8 mouse cellular contexts compared by ENCODE assay signal in genomic region chr7:127824176-127824871, GRCm38 (mm10). TPM values are rescaled to one million over a fixed set of nuclear protein-coding genes. Genes with fewer than 3 reads are reported as not detected.
A peak's percentile ranks its signal among the peaks of the same experiment; 100 is the strongest.
DNase-seq lines count a peak whose midpoint lies in the region; ATAC-seq lines count a peak whose summit lies in the region.

Gene Stx4a (plus strand): TSS chr7:127824294.
Gene Stx1b (minus strand): TSS chr7:127824549.

- no peaks in the 10 kb centered on the region for H3K27me3 ChIP-seq in lung, embryonic 15.5 days
- H3K27me3 ChIP-seq in midbrain, embryonic 14.5 days (ENCODE audit: control insufficient read depth, insufficient read depth, low read length), result no peaks in the 10 kb centered on the region

- no peak for DNase-seq in lung, postnatal 36 days
- peak; percentile 56 to 74 for DNase-seq in cerebellum, postnatal 4 days (ENCODE audit: low spot score in 2 of 2)
- DNase-seq in layer of hippocampus, postnatal 14 days (ENCODE audit: low spot score in 2 of 2), result peak; percentile 57 to 62
- peak; percentile 91 for DNase-seq in midbrain, embryonic 14.5 days
- no peak for DNase-seq in spleen, postnatal 36 days (ENCODE audit: low spot score in 2 of 2)

- no peaks in the 10 kb centered on the region for H3K36me3 ChIP-seq in lung, embryonic 15.5 days
- no peaks in the 10 kb centered on the region for H3K36me3 ChIP-seq in midbrain, embryonic 14.5 days (ENCODE audit: control insufficient read depth, insufficient read depth, low read length)

- H3K4me1 ChIP-seq in lung, embryonic 15.5 days, result 0 out of 2 replicates have a peak, but pooled peaks cover 7% of the 10 kb centered on the region
- H3K4me1 ChIP-seq in midbrain, embryonic 14.5 days (ENCODE audit: control insufficient read depth, insufficient read depth, low read length), result peaks cover 16% of the 10 kb centered on the region

- peak within 1 kb of the TSS; percentile 49 for H3K4me3 ChIP-seq in lung, embryonic 15.5 days
- peak within 1 kb of the TSS; percentile 62 for H3K4me3 ChIP-seq in midbrain, embryonic 14.5 days (replicated peaks; ENCODE audit: low read depth, low read length)

- no peak within 1 kb of the TSS for H3K27ac ChIP-seq in lung, embryonic 15.5 days
- peak within 1 kb of the TSS; percentile 89 for H3K27ac ChIP-seq in midbrain, embryonic 14.5 days (replicated peaks; ENCODE audit: low read depth, low read length)

- H3K4me2 ChIP-seq in lung, embryonic 15.5 days, result peak within 1 kb of the TSS; percentile 89
- peak within 1 kb of the TSS; percentile 79 for H3K4me2 ChIP-seq in midbrain, embryonic 14.5 days (ENCODE audit: low read length)

- H3K9ac ChIP-seq in lung, embryonic 15.5 days, result peak within 1 kb of the TSS; percentile 43; the same call in 1 of the 2 replicates
- peak within 1 kb of the TSS; percentile 82 for H3K9ac ChIP-seq in midbrain, embryonic 14.5 days (replicated peaks; ENCODE audit: low read length)

- no peaks in the 10 kb centered on the region for H3K9me3 ChIP-seq in lung, embryonic 15.5 days
- no peaks in the 10 kb centered on the region for H3K9me3 ChIP-seq in midbrain, embryonic 14.5 days (ENCODE audit: control insufficient read depth, low read length)

- WGBS in lung, embryonic 15.5 days, result 4% methylated on average over 35 of the region's 38 CpGs
- WGBS in midbrain, embryonic 14.5 days, result 3% methylated on average over 38 of the region's 38 CpGs

- ATAC-seq in lung, embryonic 15.5 days (ENCODE audit: borderline replicate concordance, extremely low read depth, low FRiP score, low TSS enrichment), result peak; percentile 50; the same call in 1 of the 2 replicates
- ATAC-seq in granulocyte monocyte progenitor cell, adult 5-6 weeks (replicated peaks; ENCODE audit: poor library complexity, severe bottlenecking), result peak; percentile 26; the same call in 1 of the 2 replicates
- ATAC-seq in midbrain, embryonic 14.5 days (ENCODE audit: low FRiP score, low TSS enrichment), result peak; percentile 88
- ATAC-seq in activated CD4-positive, CD25-positive, alpha-beta regulatory T cell, adult 4 months, result no peak

RNA-seq across cellular contexts. Expression of gene Stx4a, which starts in this region (rescaled TPM):
- polyA plus RNA-seq in lung, embryonic 15.5 days (2015; fragmentation: Nextera tagmentation; extraction: Ambion mirVana), result 42.1 and 43.2 TPM in 2 replicates
- total RNA-seq in granulocyte monocyte progenitor cell, adult 5-6 weeks (2014; fragmentation: Nextera tagmentation), result 88.9 and 105 TPM in 2 replicates
- total RNA-seq in granulocyte monocyte progenitor cell, adult 5-6 weeks (2017), result 37.7 and 38.8 TPM in 2 replicates
- total RNA-seq in layer of hippocampus, postnatal 14 days (2021), result 10 to 100 TPM; 51.4 to 59.6 TPM
- 8.7 and 11.8 TPM in 2 replicates for polyA plus RNA-seq in midbrain, embryonic 14.5 days (2014; fragmentation: Nextera tagmentation; extraction: Ambion mirVana)
- polyA plus RNA-seq in activated CD4-positive, CD25-positive, alpha-beta regulatory T cell, adult 4 months (2017; shearing (Covaris generic)), result 10 to 100 TPM; 49.3 to 54.6 TPM

RNA-seq across cellular contexts. Expression of gene Stx1b, which starts in this region (rescaled TPM):
- polyA plus RNA-seq in lung, embryonic 15.5 days (2015; fragmentation: Nextera tagmentation; extraction: Ambion mirVana), result 1.3 and 1.9 TPM in 2 replicates
- 0.62 and 0.88 TPM in 2 replicates for total RNA-seq in granulocyte monocyte progenitor cell, adult 5-6 weeks (2014; fragmentation: Nextera tagmentation)
- not detected in 2 replicates for total RNA-seq in granulocyte monocyte progenitor cell, adult 5-6 weeks (2017)
- 100 to 1,000 TPM; 341 to 360 TPM for total RNA-seq in layer of hippocampus, postnatal 14 days (2021)
- 30.8 and 46.9 TPM in 2 replicates for polyA plus RNA-seq in midbrain, embryonic 14.5 days (2014; fragmentation: Nextera tagmentation; extraction: Ambion mirVana)
- under 1 TPM in 1 of 2 experiments, not detected in 1; 0.62 TPM for polyA plus RNA-seq in activated CD4-positive, CD25-positive, alpha-beta regulatory T cell, adult 4 months (2017; shearing (Covaris generic))

Comparison
In these comparisons a context has a peak if more than half of its experiments do, and no peak if none do; other contexts are left out.
1. RNA of gene Stx1b (total RNA-seq): 341 to 360 TPM in layer of hippocampus, postnatal 14 days; 0.62 to 0.88 TPM in granulocyte monocyte progenitor cell, adult 5-6 weeks; every median in the first group is over 100 times any median in the second.
2. RNA of gene Stx1b (polyA plus RNA-seq): 30.8 to 46.9 TPM in midbrain, embryonic 14.5 days; 1.3 to 1.9 TPM in lung, embryonic 15.5 days and 0.62 TPM in activated CD4-positive, CD25-positive, alpha-beta regulatory T cell, adult 4 months; every median in the first group is over 10 times any median in the second.
3. DNase-seq: peak in cerebellum, postnatal 4 days (2 of 2), layer of hippocampus, postnatal 14 days (2 of 2) and midbrain, embryonic 14.5 days (single experiment); none in lung, postnatal 36 days (single experiment) and spleen, postnatal 36 days (0 of 2).